Mouse (Mus musculus) thymus, postnatal 14 days (tissue): ENCODE data around the gene Auh.

Experiments used
- DNase-seq: peaks from one replicate; pipeline ENCODE4 v3.0.0; 2021

The Auh gene

DNA sequence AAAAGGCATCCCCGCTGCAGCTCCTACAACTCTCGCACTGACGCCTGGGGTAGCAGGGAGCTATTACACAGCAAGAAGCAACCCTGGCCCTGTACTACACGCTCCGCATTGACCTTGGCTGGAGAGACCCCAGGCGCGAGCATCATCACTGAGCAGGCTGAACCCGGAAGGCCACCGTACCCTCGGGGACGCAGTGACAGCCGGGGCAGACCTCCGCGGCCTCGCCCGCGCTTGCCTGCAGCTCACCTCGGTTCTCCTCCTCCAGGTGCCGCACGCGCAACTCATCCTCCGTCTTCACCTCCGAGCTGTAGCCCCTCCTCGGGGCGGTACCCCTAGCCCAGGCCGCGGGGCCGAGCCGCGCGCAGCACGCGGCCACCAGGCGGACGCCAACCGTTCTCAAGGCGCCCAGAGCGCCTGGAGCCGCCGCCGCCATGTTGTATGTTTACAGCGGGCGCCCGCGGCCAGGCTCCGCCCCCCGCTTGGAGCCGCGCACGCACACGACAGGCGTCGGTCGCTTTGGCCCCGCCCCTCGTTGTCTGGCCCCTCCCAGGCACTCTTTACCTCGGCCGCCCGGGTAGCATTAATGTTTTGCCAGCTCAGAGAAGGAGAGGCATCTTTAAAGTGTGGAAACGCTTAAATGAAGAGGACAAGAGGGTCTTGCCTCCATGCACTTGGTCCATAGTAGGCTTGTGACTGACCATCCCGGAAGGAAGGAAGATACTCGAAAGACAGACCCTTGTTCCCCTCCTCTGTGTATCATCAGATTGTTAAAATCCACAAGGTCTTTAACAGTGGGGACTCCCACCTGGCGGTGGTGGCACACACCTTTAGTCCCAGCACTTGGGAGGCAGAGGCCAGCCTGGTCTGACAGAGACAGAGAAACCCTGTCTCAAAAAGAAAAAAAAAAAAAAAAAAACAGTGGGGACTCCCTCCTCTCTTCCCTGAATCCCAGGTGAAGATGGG lies at the start of gene Auh:
TSS of gene Auh (minus strand) at position 473 of the 963 bp plus-strand sequence.
- DNase-seq: peak; percentile 93

GRCm38 (mm10) chr13:52978321-52978981 lies 49.0 kb upstream of the Auh start:
- DNase-seq: peak; percentile 22

DNA sequence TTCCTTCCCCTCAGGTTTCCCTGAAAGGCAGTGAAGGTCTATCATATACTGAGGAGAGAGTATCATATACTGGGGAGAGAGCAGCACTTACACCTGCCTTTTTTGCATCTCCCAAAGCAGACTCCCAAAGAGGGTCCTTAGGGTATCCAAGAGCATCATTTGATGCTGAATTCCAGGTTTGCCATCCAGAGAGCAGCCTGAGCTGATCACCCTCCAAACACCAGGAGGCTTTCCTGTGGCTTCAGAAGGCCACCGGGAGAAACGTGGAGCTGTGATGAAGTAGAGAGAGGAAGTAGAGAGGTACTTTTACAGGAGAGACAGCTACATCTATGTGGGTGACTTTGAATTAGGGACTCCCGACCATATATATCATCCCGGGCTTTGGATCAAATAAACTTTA lies 48.3 kb upstream of the Auh start:
- no peak for DNase-seq

DNA sequence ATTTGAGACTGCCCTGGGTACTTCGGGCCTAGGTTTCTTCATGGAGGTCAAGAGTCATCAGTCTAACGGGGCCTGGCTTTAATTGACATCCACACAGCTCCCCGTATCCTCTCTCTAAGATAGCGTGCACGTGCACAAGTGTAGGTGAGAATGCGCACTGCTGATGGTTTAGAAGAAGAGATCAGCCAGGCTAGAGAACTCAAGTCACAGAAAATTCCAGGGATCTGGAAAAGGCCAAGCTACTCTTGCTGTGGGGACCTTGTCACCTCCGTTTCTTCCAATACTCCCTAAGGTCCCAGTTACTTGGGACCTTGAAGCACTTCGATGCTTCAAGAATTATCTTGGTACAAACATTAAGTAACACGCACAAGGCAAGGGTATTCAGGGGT lies 47.7 kb upstream of the Auh start:
- DNase-seq: no peak

GRCm38 (mm10) chr13:52976510-52977220 lies 47.2 kb upstream of the Auh start:
- no peak for DNase-seq

GRCm38 (mm10) chr13:52976130-52976509 lies 46.6 kb upstream of the Auh start:
- DNase-seq: no peak

GRCm38 (mm10) chr13:52974676-52975075 lies 45.2 kb upstream of the Auh start:
- DNase-seq: no peak

DNA sequence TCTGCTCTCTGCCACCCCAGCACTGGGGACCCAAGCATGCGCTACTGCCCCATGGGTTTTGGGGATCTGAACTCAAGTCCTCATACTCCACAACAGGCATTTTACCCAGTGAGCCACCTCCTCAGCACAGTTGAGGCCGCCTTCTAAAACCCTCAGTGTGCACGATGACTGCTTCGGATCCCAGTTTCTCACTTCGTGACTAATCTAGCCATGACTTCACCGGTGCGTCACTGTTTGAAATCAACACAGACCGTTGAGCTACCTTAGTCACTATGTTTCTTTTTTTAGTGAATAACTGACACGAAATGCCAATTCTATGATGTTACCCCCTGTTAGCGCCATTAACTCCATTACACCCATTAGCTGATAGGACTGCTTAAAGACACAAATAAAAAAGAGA lies 43.9 kb upstream of the Auh start:
- DNase-seq: no peak

DNA sequence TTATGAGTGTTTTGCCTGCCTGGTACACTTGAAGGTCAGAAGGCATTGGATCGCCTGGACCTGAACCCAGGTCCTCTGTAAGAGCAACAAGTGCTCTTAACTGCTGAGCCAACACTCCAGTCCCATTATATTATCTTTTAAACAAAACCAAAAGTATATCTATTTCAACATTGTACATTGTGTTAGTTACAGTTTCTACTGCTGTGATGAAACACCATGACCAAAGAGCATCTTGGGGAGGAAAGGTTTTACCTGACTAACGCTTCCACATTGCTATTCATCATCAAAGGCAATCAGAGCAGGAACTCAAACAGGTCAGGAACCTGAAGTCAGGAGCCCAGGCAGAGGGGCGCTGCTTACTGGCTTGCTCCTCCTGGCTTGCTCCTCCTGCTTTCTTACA lies 43.1 kb upstream of the Auh start:
- DNase-seq: no peak

DNA sequence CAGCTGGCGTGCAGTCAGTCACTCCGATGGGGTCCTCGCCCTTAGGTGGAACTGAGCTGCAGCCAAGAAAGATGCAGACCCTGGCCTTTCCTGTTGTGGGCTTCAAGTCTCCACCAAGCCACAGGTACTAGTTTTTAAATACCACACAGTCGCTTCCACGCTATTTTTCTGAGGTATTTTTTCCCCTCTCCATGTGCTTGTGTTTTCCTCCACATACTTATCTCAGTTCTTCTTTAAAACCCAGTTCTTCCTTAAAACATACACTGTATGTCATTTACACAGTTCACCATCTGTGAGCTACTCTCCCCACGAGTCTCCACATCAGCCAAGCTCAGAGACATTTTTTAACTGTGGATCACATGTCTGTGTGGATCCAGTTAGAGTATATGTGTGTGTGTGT lies 41.4 kb upstream of the Auh start:
- no peak for DNase-seq

DNA sequence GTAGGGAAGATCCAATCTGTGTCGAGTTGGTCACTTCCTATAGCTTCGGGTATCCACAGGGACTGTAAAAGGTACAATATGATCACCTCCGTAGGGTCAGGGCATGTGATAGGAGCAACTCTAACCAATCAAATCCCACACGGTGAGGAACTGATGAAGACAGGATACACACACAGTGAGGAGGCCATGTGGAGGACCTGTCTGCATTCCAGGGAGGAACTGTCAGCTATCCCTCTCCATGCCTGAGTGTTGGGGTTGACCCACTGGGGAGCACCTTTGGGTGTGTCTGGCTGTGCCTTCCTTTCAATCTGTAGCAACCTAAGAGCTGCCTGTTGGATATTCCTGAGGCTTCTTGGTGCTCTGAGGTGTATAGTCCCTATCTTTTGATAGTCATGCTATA lies 33.4 kb upstream of the Auh start:
- DNase-seq: no peak

DNA sequence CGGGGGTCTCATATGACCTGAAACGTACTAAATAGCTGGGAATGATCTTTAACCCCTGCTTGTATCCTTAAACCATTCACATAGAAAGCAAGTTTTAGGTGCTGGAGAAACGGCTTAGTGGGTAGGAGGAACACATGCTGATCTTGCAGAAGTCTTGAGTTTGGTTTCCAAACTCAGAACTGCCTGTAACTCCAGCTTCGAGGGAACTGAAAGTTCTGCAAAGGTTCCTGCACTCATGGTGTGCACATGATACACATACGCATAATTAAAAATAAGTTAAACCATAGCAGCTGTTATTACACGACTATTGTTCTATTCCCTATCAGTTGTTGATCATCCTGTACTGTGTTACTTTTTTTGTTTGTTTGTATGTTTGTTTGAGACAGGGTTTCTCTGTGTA lies 32.9 kb upstream of the Auh start:
- no peak for DNase-seq

DNA sequence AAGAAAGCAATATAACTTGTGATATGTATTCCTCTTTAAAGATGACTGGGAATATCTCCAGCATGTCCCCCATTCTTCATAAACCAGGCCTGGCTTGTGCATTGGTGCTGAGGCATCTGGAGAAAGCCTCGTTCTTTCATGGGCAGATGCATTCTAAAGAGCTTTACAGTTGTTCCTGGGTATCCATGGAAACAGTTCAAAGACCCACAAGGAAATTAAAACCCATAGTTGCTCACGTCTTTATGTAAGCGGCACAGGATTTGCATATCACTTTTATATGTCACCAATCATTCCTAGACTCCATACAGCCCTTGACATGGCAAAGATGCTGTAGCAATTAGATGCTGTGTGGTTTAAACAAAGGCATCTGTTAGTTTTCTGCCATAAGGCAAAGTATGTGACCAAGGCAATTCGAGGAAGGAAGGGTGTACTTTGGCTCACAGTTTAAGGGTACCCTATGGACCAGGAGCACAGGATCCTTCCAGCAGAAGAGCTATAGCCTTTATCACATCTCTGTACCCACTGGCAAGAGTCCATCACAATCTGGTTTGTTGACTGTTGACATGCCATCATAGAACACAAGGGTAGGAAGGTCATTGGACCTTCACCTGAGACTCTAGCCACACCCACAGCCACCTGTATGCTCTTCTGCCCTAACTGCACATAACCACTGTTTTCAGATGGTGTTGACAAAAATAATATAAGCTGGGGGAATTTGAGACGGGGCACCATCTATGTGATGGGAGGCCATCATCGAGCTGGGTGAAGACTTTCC lies 24.5 kb upstream of the Auh start:
- DNase-seq: no peak

- DNase-seq: no peak
These were observed 19.7 kb upstream of the Auh start for GRCm38 (mm10) chr13:52949211-52949610.

DNA sequence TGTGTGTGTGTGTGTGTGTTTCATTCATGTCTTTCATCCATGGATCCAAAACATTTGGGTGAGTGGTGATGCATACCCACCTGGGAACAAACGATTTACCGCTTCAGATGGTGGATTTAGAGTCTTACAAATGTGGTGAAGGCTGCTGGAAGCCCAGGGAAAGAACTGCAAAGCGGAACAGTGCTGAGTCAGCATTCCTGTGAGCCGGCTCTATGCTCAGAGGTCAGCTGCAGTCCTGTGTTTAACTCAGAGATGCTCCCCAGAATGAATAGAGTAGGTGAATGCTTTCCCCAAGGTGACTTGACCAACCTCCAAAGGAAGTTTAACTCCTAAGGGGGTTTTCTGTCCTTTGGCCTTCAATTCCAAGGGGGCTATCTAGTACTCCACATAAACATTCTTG lies 18.1 kb upstream of the Auh start:
- DNase-seq: no peak

DNA sequence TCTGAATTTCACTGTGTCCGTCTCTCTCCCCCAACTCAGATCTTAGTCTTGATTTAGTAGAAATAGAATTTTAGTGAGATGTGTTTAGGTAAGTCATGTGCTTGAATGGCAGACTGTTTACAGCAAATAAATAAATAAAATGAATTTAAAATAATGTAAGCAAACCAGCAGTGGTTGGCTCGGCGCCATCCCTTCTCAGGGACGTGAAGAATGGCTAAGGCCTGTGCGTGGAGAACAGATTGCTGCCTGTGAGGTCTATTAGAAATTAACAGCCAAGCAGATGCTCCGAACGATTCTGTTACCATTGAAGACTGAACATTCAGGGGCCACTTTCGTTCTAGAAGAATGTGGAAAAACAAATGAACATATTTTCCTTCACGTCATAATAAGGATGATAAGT lies 16.3 kb upstream of the Auh start:
- no peak for DNase-seq

- DNase-seq: no peak
These were observed 14.6 kb upstream of the Auh start for GRCm38 (mm10) chr13:52944116-52944515.

GRCm38 (mm10) chr13:52942876-52943388 lies 13.5 kb upstream of the Auh start:
- DNase-seq: no peak

DNA sequence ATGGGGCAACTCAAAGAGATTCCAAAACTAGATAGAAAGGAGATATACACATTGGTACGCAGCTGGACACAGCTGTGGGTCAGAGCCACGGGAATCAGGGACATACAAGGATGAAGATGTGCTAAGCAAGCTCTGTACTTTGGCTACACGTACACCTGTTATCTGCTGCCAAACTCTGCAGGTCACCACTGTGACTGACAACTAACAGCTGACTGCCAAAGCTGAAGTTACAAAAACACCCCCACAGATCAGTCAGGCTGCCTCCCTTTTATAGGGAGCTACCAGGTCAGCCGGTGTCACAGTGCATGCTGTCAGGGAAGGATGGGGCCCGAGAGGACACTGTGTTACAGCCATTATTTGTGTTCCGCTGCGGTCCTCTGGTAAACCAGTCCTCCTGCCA lies 11.5 kb upstream of the Auh start:
- DNase-seq: no peak

DNA sequence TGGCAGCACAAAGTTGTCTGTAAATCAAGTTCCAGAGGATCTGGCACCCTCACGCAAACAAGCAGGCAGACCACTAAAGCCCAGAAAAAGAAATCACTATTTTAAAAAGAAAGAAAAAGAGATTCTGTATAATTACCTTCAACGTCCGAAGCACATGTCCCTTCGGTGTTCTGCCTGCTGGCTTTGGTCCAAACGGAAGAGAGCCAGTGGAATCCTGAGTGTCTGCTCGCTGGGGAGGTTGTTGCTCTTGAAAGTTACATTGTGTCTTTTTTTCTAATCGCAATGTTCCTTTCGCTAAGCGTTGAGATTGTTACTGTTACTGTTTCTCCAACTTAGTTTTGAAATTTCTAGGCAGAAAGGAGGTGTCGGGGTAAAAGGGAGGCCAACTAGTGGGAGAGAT lies 1.1 kb upstream of the Auh start:
- DNase-seq: no peak

- no peak for DNase-seq
These were observed 1.1 kb downstream of the Auh start for GRCm38 (mm10) chr13:52928392-52928791.

- DNase-seq: peak; percentile 58
These were observed 5.0 kb downstream of the Auh start for GRCm38 (mm10) chr13:52924457-52924856.

DNA sequence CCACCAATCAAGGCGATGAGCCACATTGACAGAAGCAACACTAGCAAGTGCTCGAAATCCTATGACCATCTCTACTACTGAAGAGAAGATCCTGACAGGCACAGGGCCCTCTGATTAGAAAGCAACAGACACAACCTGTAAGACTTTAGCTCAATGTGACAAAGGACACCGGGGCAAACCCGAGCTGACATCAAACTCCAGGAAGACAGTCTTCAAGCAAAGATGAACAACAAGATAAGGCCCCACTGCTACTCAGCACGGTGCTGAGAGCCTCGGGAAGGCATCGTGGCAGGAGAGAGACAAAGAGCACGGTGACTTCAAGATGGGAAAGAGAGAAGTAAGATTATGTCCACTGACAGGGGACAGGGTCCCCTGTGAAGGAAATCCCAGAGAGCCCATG lies 7.5 kb downstream of the Auh start:
- DNase-seq: peak; percentile 44
